Mouse (Mus musculus) bone marrow, adult 2 months (tissue): ENCODE results near the gene Ergic1. TPM values are rescaled to one million over a fixed set of nuclear protein-coding genes. Genes with fewer than 3 reads are reported as not detected.

ENCODE experiments used
- H3K27ac ChIP-seq: fragments of 200-500 bp; 2 replicates; pipeline ENCODE4 v1.5.1; 2012; ENCODE audit warnings: low read depth, mild to moderate bottlenecking, control low read depth, inconsistent platforms, low read length; ENCODE audit not compliant: control insufficient read depth, poor library complexity, insufficient read depth
- H3K4me1 ChIP-seq: fragments of 200-500 bp; 2 replicates; pipeline ENCODE4 v1.6.1; 2011; ENCODE audit warnings: low read length; ENCODE audit not compliant: control insufficient read depth, insufficient read depth
- H3K4me3 ChIP-seq: fragments of 200-500 bp; replicated peaks from 2 replicates; pipeline ENCODE3; 2011; ENCODE audit warnings: mild to moderate bottlenecking, low read depth, low read length, control low read depth; ENCODE audit not compliant: control insufficient read depth
- CTCF ChIP-seq: fragments of 200-500 bp; IDR thresholded peaks from 2 replicates; pipeline ENCODE4 v1.5.1; 2011; ENCODE audit warnings: low read length, control low read depth; ENCODE audit not compliant: control insufficient read depth, insufficient read depth
- POLR2A ChIP-seq: fragments of 200-500 bp; IDR thresholded peaks from 2 replicates; pipeline ENCODE4 v1.6.1; 2011; ENCODE audit warnings: low read depth, mild to moderate bottlenecking, control low read depth, low read length, borderline replicate concordance; ENCODE audit not compliant: control insufficient read depth
- WGBS: fragments of 180-500 bp; shearing (Covaris S2); methylation state at CpG from one replicate; pipeline ENCODE4 v1.1.7; 2018; 5-methylcytosine and 5-hydroxymethylcytosine counted together
- polyA plus RNA-seq: library from polyadenylated mRNA; stranded (reverse); fragments of >200 nt; gene quantifications from 2 replicates; pipeline ENCODE4 v1.2.4, GENCODE M21; 2011; ENCODE audit warnings: low replicate concordance; ENCODE audit not compliant: missing spikeins, insufficient read depth, insufficient read length

Gene Ergic1
- 9.8 and 23.4 TPM in 2 replicates for polyA plus RNA-seq

DNA sequence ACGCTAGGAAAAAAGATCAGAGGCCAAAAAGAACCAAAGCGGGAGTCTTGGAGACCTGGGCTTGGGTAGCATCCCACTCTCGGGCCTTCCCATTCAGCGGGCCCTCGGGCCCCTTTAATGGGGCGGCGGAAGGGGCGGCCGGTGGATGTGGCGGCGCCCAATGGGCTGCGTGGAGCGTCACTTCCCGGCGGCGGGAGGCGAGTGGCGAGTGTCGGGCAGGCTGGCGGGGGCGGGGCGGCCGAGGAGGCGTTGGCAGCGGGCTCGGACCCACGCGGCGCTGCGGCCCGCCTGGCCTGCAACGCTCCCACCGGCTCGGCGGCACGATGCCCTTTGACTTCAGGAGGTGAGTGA, at the start of gene Ergic1:
Ergic1 (plus strand) TSS at position 200 of the 351 bp plus-strand sequence.
- WGBS, result under 1% methylated on average over 36 of the region's 36 CpGs
- Histone ChIP-seq H3K4me3 (peak within 1 kb of the TSS; percentile 81), H3K4me1 (no peaks in the 10 kb centered on the region), H3K27ac (no peak within 1 kb of the TSS; the same call in 1 of the 2 replicates)
- TF ChIP-seq POLR2A, result peak; percentile 53; the same call in 1 of the 2 replicates
- no peak for TF ChIP-seq CTCF

DNA sequence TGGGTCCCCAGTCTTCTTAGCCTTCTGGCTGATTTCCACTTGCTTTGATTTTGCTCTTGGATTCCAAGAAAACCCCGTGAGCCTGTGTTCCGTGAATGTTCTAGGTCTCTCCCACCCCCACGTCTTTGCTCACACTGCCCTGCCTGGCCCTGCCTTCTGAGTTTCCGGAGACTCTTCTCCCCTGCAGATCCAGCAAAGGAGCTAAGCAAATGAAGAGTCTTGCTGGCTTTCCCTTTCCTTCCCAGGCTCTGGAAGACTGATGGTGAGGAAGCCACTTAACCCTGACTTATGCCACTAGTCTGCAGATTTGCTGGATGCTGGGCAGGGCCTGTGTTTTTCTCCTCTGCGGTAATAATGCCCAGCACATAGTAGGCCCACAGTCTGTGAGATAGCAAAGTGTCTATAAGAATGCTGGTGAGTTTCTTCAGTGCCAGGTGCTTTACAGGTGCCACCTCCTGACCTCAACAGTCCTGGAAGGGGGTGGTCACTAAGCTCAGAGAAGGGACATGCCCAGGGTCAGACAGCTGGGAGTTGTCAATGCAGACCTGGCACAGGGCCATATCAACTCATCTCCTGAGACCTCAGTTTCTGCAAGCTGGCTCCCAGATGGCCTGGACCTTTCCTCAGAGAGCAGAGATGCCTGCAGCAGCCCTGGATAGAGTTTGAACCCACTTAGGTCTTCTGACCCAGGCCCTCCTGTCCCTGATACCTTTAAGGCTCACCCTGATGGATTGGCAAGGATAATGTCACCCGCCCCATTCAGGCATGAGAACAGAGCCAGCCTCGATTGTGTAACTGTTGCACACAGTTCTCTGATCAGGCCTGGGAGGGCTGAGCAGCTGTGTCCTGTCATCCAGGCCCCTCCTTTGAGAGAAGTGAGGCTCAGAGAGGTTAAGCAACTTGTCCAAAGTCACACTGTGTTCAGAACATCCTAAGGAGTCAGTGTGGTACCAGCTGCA, 49.2 kb upstream of the Ergic1 start:
- no peak overlapping the region for H3K4me3 ChIP-seq
- peaks cover 29% of the 10 kb centered on the region for H3K4me1 ChIP-seq
- H3K27ac ChIP-seq, result peak overlapping the region; percentile 77
- TF ChIP-seq POLR2A, result no peak
- TF ChIP-seq CTCF, result no peak
- 66% methylated on average over 7 of the region's 7 CpGs for WGBS

DNA sequence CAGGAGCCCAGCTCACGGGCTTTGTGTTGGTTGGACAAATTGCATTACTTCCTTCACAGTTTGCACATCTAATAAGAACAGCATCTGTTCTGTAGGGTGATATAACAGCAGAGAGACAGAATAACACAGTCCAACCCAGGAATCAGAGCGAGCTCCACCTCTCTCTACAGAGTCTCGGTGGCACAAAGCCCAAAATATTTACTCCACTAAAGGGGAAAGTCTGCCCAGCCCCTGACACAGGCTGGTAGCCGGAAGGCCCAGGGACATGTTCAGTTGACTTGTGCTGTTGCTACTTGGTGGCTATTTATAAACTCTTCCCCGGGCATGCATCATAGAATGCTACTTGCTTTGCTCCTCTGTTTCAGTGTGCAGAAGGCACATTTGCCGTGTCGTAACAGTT, 48.3 kb upstream of the Ergic1 start:
- H3K4me1 ChIP-seq, result peaks cover 29% of the 10 kb centered on the region
- no peak overlapping the region for H3K4me3 ChIP-seq
- WGBS, result 20% methylated on average over 7 of the region's 7 CpGs
- no peak for TF ChIP-seq CTCF
- no peak for TF ChIP-seq POLR2A
- H3K27ac ChIP-seq, result peak overlapping the region; percentile 77

DNA sequence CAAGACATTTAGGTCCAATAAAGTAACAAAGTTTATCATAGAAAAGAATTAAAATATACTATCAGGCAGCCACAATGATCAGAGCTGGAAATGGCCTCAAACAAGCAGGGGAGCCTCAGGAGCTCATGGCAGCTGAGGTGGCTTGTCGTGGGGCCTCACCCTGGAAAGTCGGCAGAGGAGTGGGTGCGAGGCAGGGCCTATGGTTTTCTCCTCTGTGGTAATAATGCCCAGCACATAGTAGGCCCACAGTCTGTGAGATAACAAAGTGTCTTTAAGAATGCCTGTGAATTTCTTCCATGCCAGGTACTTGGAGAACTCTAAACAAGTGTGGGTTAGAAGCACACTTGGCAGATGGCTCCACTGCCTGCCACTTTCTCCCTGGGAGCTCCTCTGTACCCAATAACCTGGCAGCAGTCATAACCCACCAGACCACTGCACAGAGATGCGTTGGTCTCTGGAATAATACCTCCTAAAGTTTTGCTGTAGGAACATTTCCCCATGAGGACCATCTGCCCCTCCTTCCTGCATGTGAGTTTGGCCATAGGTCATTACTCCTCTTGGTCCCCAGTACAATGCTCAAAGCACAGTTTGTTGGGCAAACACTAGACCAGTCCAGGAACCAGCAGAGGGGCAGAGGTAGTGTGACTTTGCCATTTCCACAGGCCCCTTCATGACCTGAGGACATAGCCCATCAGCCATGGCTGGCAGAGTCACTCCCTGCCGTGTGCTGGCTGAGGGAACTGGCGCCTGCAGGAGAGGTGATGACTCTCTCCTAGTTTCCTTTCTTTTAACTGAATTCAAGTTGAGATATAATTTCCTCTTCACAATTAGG, 47.6 kb upstream of the Ergic1 start:
- Histone ChIP-seq H3K4me3 (no peak overlapping the region), H3K27ac (peak overlapping the region; percentile 77), H3K4me1 (peaks cover 29% of the 10 kb centered on the region)
- WGBS, result 51% methylated on average over 6 of the region's 6 CpGs
- no peak for TF ChIP-seq CTCF
- TF ChIP-seq POLR2A, result no peak

DNA sequence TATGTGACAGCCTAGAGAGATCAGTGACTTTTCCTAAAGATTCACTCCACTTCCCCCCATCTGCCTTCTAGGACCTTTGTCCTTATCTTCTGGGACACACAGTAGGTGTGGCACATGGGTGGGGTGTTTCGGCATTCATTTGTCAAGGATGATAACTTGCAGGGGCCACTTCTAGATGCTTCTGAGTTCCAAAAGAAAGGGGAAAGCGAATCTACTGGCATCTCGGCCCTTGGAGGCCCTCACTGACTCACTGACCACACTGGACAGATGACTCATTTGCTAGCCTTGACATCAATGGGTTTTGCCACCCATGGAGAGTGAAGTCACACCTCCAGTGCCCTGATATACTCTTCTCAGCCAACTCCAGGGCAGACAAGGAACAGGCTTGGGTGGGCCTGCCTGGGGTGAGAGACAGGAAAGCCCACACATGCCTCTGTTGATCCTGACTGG, 46.7 kb upstream of the Ergic1 start:
- Histone ChIP-seq H3K4me3 (no peak overlapping the region), H3K4me1 (peaks cover 27% of the 10 kb centered on the region), H3K27ac (peak overlapping the region; percentile 89)
- 44% methylated on average over 3 of the region's 3 CpGs for WGBS
- no peak for TF ChIP-seq CTCF

DNA sequence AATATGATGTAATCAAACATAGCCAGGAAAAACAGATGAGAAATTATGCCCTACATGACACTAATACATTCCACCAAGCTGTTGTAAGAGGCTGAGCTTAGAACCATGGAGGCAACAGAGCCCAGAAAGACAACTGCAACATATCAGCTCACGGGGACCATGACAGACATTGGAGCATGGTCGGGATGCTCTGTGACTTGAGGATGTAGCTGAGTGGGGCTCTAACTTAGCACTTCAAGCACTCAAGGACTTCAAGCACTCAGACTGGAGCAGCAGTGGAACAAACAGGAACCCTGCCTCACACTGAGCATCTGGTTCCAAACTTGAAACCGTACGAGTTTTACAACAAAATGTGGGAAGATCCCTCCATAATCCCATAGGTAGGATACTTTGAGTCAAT, 45.6 kb upstream of the Ergic1 start:
- 88% methylated on average over 4 of the region's 4 CpGs for WGBS
- Histone ChIP-seq H3K4me3 (no peak overlapping the region), H3K27ac (no peak overlapping the region), H3K4me1 (peaks cover 24% of the 10 kb centered on the region)
- TF ChIP-seq POLR2A (no peak), CTCF (no peak)

DNA sequence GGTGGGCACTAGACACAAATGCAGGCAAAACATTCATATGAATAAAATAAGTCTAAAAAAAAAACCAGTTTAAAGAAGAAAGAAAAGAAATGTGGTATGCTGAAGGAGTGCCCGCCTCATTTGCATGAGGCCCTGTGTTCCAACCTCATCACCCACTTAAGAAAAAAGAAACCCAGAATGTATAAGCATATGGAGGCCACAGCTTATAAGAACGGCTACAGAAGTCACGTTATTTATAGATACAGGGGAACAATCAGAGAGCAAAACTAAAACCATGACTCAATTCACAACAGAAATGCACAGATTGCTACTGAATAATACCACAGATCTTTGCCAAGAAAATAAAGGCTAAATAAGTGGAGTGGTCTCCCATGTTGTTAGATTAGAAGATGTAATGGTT, 43.0 kb upstream of the Ergic1 start:
- H3K4me1 ChIP-seq, result peaks cover 14% of the 10 kb centered on the region
- no peak overlapping the region for H3K27ac ChIP-seq
- 68% methylated on average over 3 of the region's 3 CpGs for WGBS
- H3K4me3 ChIP-seq, result no peak overlapping the region
- TF ChIP-seq CTCF (no peak), POLR2A (no peak)

DNA sequence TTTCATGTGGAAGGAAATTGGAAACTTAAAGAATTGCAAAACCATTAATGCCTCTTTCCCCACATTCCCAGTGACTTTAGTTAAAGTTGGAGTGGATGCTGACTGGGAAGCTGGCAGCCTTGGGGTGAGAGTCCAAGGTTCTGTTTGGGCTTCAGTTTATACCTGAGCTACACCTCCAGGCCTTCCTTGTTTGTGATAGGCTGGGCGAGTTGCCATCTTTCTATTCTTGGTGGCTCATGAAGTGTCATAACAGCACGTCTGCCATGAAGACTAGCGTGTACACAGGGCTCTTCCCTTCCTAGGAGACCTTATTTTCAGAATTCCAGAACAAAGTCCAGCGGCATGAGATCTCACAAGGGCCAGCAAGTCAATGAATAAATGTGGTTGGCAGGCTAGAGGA, 38.6 kb upstream of the Ergic1 start:
- TF ChIP-seq POLR2A (no peak), CTCF (no peak)
- Histone ChIP-seq H3K27ac (no peak overlapping the region), H3K4me3 (no peak overlapping the region), H3K4me1 (no peaks in the 10 kb centered on the region; the same call in 1 of the 2 replicates)
- WGBS, result 63% methylated on average over 4 of the region's 4 CpGs
